Mouse (Mus musculus) lung, embryonic 14.5 days (tissue): ENCODE measurements at regions not wholly inside any gene's neighbourhood (a gene's known extent, or its start where the extent isn't known, plus 50 kb on each side); places are given as distances from the start of the nearest gene placed in this dataset.

Experiments
- ATAC-seq: fragments of 200-750 bp; cut with Nextera tagmentation; 2 replicates; pipeline ENCODE4 v1.8.0; 2017; ENCODE audit warnings: mild to moderate bottlenecking, moderate TSS enrichment, moderate library complexity; ENCODE audit not compliant: insufficient read depth
- DNase-seq: peaks from one replicate; pipeline ENCODE4 v3.0.0-alpha.2; 2015
- H3K27ac ChIP-seq: fragments of 300-500 bp; sonication (generic); 2 replicates; pipeline ENCODE4 v1.5.1; 2014; ENCODE audit warnings: low read depth, mild to moderate bottlenecking, moderate library complexity
- H3K27me3 ChIP-seq: fragments of 300-500 bp; sonication (generic); 2 replicates; pipeline ENCODE4 v1.6.1; 2014; ENCODE audit warnings: low read length, control low read depth; ENCODE audit not compliant: insufficient read depth
- H3K36me3 ChIP-seq: fragments of 300-500 bp; sonication (generic); 2 replicates; pipeline ENCODE4 v1.6.1; 2014; ENCODE audit warnings: control low read depth; ENCODE audit not compliant: insufficient read depth
- H3K4me1 ChIP-seq: fragments of 300-500 bp; sonication (generic); 2 replicates; pipeline ENCODE4 v1.6.1; 2014; ENCODE audit warnings: antibody characterized with exemption, control low read depth; ENCODE audit not compliant: insufficient read depth
- H3K4me2 ChIP-seq: fragments of 300-500 bp; sonication (generic); 2 replicates; pipeline ENCODE4 v1.6.1; 2014; ENCODE audit warnings: mild to moderate bottlenecking
- H3K4me3 ChIP-seq: fragments of 300-500 bp; sonication (generic); 2 replicates; pipeline ENCODE4 v1.5.1; 2014; ENCODE audit warnings: low read depth, low read length
- H3K9ac ChIP-seq: fragments of 300-500 bp; sonication (generic); 2 replicates; pipeline ENCODE4 v1.6.1; 2014
- H3K9me3 ChIP-seq: fragments of 300-500 bp; sonication (generic); 2 replicates; pipeline ENCODE4 v1.6.1; 2016; ENCODE audit warnings: low read depth, low read length, control low read depth
- CTCF ChIP-seq: IDR thresholded peaks from 2 replicates; pipeline ENCODE4 v1.5.1; 2016; ENCODE audit warnings: antibody characterized with exemption, low read depth
- WGBS: fragments of 180-500 bp; shearing (Covaris S2); extraction: QIAGEN DNeasy Blood & Tissue Kit; methylation state at CpG from one replicate; pipeline ENCODE4 v1.1.7; 2014; 5-methylcytosine and 5-hydroxymethylcytosine counted together

DNA sequence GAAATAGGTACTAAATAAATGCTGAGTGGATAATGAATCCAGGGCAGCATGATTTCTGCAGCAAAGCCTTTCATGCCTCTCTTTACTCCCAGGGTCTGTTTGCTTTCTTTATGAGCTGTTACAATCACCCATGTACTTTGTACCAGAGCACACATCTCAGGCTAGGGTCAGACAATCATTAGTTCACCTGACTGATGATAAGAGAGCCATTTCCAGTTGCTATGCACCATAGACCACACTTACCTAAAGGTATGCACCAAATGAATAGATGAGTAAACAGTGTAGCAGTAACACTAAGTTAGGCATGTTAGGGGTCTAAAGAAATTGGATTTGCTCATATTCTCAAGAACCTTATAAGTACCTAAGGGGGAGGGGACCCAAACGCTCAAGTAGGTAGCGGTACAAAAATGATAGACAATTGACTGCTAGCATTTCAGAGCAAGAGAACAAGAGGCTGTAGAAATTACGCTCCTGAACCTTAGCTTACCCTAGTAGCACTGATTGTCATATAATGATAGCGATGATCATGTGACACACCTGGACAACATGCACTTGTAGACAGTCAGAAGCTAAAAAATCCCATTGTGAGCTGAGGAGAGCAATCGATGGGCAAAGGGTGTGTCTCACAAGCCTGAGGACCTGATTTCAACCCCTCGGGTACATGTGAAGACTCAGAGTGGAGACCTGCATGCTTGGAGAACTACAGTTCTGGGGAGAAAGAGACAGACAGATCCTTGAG, 58.1 kb upstream of the Tenm3 start:
- H3K4me3 ChIP-seq = no peak overlapping the region
- no peak for TF ChIP-seq CTCF
- H3K27ac ChIP-seq = no peak overlapping the region
- H3K27me3 ChIP-seq = no peaks in the 10 kb centered on the region
- H3K4me2 ChIP-seq = no peak overlapping the region
- DNase-seq (peak; percentile 8), ATAC-seq (peak; percentile 84)
- no peak overlapping the region for H3K9ac ChIP-seq
- no peaks in the 10 kb centered on the region for H3K36me3 ChIP-seq
- WGBS = 66% methylated on average over 6 of the region's 6 CpGs
- H3K9me3 ChIP-seq = no peaks in the 10 kb centered on the region
- no peaks in the 10 kb centered on the region for H3K4me1 ChIP-seq

DNA sequence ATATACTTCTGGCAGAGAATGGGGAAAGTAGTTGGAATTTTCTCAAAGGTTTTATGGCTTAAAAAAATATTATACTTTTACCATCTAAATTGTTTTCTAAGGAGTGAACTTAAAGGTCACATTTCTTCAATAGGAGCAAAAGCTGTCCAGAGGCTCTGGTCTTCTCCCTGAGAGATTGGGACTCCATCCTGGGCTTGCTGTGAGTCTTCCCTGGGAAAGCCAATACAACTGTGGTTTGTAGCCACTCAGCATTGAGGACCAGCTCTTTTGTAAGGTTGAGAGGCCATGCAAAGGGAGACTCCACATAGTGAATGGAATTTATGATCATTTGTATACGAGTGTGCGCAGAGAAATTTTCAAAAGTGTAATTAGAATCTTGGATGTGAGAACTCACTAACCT, 52.9 kb upstream of the Tenm3 start:
- no peak overlapping the region for H3K4me2 ChIP-seq
- TF ChIP-seq CTCF = no peak
- H3K36me3 ChIP-seq = no peaks in the 10 kb centered on the region
- H3K4me3 ChIP-seq = no peak overlapping the region
- no peak overlapping the region for H3K27ac ChIP-seq
- H3K27me3 ChIP-seq = no peaks in the 10 kb centered on the region
- no peaks in the 10 kb centered on the region for H3K9me3 ChIP-seq
- ATAC-seq (no peak), DNase-seq (no peak)
- H3K4me1 ChIP-seq = no peaks in the 10 kb centered on the region
- 75% methylated on average over 2 of the region's 2 CpGs for WGBS
- H3K9ac ChIP-seq = no peak overlapping the region

DNA sequence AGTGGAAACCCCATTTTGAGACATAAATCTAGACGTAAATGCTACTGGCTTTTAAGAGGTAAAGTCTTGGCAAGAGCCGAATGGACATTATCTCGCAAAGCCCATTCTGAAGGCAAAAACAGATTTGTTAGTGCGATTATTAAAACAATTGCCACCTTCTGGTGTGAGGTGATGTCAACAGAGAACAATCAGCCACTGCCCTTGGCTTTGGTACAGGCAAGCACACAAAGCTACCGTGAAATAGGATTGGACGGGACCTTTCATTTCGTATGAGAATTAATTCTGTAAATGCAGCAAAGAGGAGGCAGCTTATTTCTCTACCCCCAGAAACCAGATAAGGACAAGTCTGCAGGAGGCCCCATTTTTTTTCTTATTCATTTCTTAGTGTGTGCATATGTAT, 52.5 kb upstream of the Tenm3 start:
- ATAC-seq = no peak
- 68% methylated on average over 7 of the region's 7 CpGs for WGBS
- Histone ChIP-seq H3K36me3 (no peaks in the 10 kb centered on the region), H3K27me3 (no peaks in the 10 kb centered on the region), H3K9me3 (no peaks in the 10 kb centered on the region), H3K9ac (no peak overlapping the region), H3K4me1 (no peaks in the 10 kb centered on the region), H3K4me2 (no peak overlapping the region), H3K4me3 (no peak overlapping the region), H3K27ac (no peak overlapping the region)
- no peak for TF ChIP-seq CTCF
- no peak for DNase-seq

DNA sequence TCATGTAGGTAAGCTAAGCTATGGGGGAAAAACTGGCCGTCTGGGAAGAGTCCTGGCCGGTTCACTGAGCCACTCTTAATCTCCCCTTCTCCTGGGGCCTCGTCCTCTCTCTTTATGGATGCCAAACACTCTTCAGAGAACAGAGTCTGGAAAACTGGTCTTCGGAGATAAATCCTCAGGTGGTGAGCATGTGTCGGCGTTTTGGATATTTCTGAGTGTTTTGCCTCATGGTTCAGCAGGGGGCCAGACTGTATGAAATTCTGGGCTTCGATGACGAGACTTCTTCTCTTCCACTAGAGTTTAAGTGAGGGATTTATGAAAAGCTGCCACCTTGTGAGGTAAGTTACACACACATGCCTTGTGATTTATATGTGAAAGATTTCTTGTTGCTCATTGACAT, 51.8 kb upstream of the Tenm3 start:
- Histone ChIP-seq H3K9ac (no peak overlapping the region), H3K27me3 (no peaks in the 10 kb centered on the region), H3K4me1 (no peaks in the 10 kb centered on the region), H3K36me3 (no peaks in the 10 kb centered on the region), H3K9me3 (no peaks in the 10 kb centered on the region), H3K4me2 (no peak overlapping the region), H3K27ac (no peak overlapping the region), H3K4me3 (no peak overlapping the region)
- ATAC-seq (no peak), DNase-seq (no peak)
- 42% methylated on average over 8 of the region's 8 CpGs for WGBS
- TF ChIP-seq CTCF = no peak
